Mouse (Mus musculus) kidney, adult 11 months (tissue): ENCODE results near the gene Pltp.

ENCODE experiments used
- DNase-seq: peaks from one replicate; pipeline ENCODE4 v3.0.0; 2022

Pltp gene

GRCm38 (mm10) chr2:164857101-164857821 is at the start of gene Pltp:
Gene Pltp (minus strand): TSS chr2:164857711.
- no peak for DNase-seq

- no peak for DNase-seq
Observed at GRCm38 (mm10) chr2:164906071-164906470, 48.6 kb upstream of the Pltp start.

- peak; percentile 49 for DNase-seq
Observed at GRCm38 (mm10) chr2:164903496-164903895, 46.0 kb upstream of the Pltp start.

- no peak for DNase-seq
Observed at GRCm38 (mm10) chr2:164901380-164901779, 43.9 kb upstream of the Pltp start.

GRCm38 (mm10) chr2:164899723-164900459 is 42.4 kb upstream of the Pltp start:
- no peak for DNase-seq

GRCm38 (mm10) chr2:164899034-164899433 is 41.5 kb upstream of the Pltp start:
- DNase-seq, result no peak

- DNase-seq, result no peak
Observed at GRCm38 (mm10) chr2:164898008-164898407, 40.5 kb upstream of the Pltp start.

GRCm38 (mm10) chr2:164895885-164896284 is 38.4 kb upstream of the Pltp start:
- DNase-seq, result peak; percentile 1

- peak; percentile 1 for DNase-seq
Observed at GRCm38 (mm10) chr2:164894644-164895043, 37.1 kb upstream of the Pltp start.

- DNase-seq, result peak; percentile 3
Observed at GRCm38 (mm10) chr2:164894048-164894447, 36.5 kb upstream of the Pltp start.

GRCm38 (mm10) chr2:164892696-164893216 is 35.2 kb upstream of the Pltp start:
- no peak for DNase-seq

GRCm38 (mm10) chr2:164891908-164892695 is 34.6 kb upstream of the Pltp start:
- no peak for DNase-seq

GRCm38 (mm10) chr2:164891056-164891834 is 33.7 kb upstream of the Pltp start:
- no peak for DNase-seq

GRCm38 (mm10) chr2:164890411-164891049 is 33.0 kb upstream of the Pltp start:
- DNase-seq, result no peak

- no peak for DNase-seq
Observed at GRCm38 (mm10) chr2:164889960-164890359, 32.4 kb upstream of the Pltp start.

- DNase-seq, result no peak
Observed at GRCm38 (mm10) chr2:164888996-164889395, 31.5 kb upstream of the Pltp start.

GRCm38 (mm10) chr2:164886617-164887016 is 29.1 kb upstream of the Pltp start:
- no peak for DNase-seq

- peak; percentile 38 for DNase-seq
Observed at GRCm38 (mm10) chr2:164885788-164886187, 28.3 kb upstream of the Pltp start.

GRCm38 (mm10) chr2:164882619-164883018 is 25.1 kb upstream of the Pltp start:
- no peak for DNase-seq

GRCm38 (mm10) chr2:164879568-164880277 is 22.2 kb upstream of the Pltp start:
- DNase-seq, result peak; percentile 95

GRCm38 (mm10) chr2:164879228-164879567 is 21.7 kb upstream of the Pltp start, which contains the start of gene Pcif1:
Gene Pcif1 (plus strand): TSS chr2:164879304.
- peak; percentile 89 for DNase-seq
